Mouse (Mus musculus) adrenal gland, adult 10 weeks (tissue): ENCODE measurements around the gene Srcap. TPM values are rescaled to one million over a fixed set of nuclear protein-coding genes. Genes with fewer than 3 reads are reported as not detected.

Experiments
- polyA plus RNA-seq: library from polyadenylated mRNA; stranded (reverse); fragments of 350-450 nt; fragmentation: Illumina TruSeq; extraction: RNeasy Lipid Tissue Mini Kit (QIAGEN cat#74804); gene quantifications from one replicate; pipeline ENCODE4 v1.2.3, GENCODE M21; 2014; ENCODE audit warnings: low read depth, low replicate concordance

Srcap gene
- 10.6 TPM for polyA plus RNA-seq

DNA sequence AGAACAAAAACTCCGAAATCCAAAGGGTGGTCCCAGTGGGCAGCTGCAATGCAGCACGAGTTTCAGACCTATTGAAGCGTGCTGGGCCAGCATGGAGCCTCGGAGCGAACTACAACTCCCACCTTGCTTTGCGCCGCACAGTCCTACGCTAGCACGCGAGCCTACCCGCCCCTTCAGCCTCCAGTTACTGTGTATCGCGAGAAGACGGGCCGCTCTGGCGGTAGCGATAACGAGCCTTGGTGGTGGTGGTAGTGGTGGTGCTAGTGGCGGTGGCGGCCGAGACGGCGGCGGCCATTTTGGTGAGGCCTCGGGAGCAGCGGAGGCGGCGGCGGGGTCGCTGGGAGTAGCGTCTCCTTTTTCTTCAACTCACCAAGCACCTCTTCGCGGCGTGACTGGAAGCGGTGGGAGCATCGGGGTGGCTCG is at the start of gene Srcap:
Srcap (plus strand) TSS at position 176 of the 423 bp plus-strand sequence.

DNA sequence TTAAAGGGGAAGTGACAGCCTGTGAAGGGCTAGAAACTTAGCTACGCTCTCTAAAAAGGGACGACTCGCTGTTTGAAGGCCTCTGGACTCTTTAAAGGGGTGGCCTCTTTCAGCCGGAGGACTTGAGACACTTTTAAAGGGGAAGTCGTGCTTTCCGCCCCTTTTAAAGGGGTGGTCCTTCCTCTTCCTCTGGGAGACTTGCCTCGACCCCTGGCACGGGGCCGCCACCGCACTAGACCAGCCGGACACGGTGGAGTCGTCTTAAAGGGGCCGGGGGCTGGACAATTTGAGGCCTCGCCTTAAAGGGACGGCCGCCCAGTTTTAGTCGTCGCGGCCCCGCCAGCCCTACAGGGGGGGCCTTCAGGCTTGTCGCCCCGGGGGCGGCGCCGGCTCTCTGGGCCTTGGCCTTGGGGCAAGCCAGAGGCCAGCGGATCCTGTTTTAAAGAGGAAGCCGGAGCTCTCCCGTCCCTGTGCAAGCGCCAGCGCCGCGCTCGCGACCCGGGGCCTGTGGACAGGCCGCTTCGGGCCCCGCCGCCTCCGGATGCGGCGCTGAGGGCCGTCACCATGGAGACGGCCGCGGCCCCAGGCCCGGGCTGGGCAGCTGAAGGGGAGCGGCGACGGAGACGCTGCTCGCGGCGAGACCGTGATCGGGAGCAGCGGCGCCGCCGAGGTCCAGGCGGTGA is 33.0 kb upstream of the Srcap start, which contains the start of gene Fbrs:
Fbrs (plus strand) TSS at position 565 of the 683 bp plus-strand sequence.

DNA sequence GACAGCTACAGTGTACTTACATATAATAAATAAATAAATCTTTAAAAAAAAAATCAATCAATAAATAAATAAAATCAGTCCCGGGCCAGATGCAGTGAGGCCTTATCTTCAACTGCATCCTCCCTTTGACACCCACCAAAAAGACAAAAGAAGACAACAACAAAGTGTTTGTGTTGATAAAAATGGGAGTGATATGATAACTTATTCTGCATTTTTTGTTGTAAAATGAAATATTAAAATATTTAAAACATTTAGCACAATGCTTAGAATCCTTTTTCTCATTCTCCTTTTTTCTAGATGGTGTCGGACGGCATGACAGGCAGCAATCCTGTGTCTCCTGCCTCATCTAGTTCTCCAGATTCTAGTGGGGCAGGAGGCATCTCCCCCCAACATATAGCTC is 7.5 kb downstream of the Srcap start, which contains the start of gene Gm42715:
Gm42715 (plus strand) TSS at position 301 of the 400 bp plus-strand sequence.

DNA sequence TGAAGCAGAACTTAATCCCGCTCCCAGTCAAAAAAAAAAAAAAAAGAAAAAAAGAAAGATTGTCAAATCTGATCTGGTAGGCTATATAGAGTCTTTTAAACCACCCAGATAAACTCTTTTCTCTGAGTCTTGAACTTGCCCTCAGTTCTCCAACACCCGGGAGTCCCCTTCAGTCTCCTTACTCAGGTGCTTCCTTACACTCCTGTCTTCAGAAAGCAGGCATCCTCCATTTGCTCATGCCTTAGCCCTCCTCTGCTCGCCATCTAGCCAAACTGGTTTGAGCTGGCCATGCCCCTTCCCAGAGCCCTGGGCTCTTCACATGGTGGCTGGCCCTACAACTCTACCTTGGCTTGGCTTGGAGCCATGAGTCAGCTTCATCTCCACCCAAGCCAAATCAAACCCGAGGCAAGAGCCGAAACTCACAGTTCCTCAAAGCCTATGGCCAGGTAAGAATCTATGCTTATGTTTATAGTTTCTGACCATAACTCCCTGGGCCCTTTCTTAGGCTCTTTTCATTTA is 49.6 kb downstream of the Srcap start, which contains the start of gene Tmem265:
Tmem265 (plus strand) TSS at position 51 of the 519 bp plus-strand sequence.

DNA sequence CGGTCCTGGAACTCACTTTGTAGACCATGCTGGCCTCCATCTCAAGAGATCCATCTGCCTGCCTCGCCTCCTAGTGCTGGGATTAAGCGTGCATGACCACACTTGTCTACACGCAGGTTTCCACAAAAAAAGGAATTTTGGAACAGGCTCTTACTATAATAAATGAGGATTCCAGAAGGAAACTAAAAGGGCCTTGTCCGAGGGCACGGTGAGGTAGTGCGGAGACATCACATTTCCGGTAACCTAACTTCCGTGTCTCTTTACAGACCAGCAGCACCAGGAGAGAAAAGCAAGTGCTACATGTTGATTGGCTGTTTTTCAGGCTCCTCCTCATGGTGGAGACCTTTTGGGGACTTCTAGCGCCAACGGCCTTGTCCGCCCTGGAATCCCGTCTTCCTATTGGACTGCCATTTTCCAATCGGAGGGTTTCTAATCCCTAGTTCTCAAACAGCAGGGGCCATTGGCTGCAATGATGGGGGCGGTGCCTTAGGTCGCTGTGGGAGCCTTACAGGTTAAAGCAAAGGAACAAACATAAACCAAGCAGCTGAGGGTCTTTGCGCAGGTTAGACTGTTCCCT is 61.2 kb downstream of the Srcap start, which contains the start of gene Phkg2:
Phkg2 (plus strand) TSS at position 446 of the 577 bp plus-strand sequence.

DNA sequence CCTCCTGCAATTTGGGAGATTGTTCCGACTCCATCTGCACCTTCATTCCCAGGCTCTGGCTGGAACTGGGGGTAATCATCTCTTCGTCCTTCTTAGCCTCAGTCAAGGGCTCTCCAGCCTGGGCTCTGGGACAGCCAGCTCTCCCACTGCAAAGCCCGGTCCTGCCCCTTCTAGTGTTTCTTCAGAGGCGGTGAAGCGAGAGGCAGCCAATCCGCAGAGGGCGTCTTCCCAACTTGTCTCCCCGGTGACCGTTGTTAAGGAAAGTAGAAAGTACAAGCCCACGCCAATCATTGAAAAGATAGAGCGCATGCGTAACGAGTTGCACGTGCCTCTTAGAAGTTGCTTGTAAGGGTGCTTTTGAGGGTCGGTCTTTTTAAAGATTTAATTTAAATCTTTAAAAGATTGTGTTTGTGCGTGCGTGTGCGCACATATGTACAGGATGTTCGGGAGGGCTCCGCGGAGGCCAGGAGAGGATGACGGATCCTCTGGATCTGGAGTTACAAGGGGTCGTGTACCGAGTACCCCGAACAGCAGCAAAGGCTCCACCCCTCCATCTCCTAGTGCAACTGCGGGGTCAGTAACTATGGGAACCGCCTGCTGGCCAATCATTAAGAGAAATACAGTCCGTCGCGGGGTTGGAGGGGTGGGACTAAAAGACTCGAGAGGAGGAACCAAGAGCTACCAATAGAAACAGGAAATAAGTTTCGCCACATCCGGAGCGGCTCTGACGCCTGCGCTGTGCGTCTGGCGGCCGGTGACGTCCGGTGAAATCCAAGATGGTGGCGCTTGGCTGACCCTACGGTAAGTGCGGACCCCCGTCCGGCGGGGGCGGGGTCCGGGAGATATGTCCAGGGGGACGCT is 76.5 kb downstream of the Srcap start, which contains the start of the genes Ccdc189 and Rnf40:
Ccdc189 (minus strand) TSS at position 585 of the 861 bp plus-strand sequence.
Rnf40 (plus strand) TSS at position 757 of the 861 bp plus-strand sequence.

Other genes starting within 250 kb of the Srcap start
- 78.0 TPM for gene Sephs2, start 237.9 kb upstream of the Srcap start, polyA plus RNA-seq
- gene Itgal, start 215.7 kb upstream of the Srcap start, polyA plus RNA-seq: 0.82 TPM
- gene Zfp768, start 166.4 kb upstream of the Srcap start, polyA plus RNA-seq: 3.0 TPM
- gene Zfp747, start 135.9 kb upstream of the Srcap start, polyA plus RNA-seq: 2.9 TPM
- 1.7 TPM for gene 9130019O22Rik, start 124.8 kb upstream of the Srcap start, polyA plus RNA-seq
- gene E430018J23Rik, start 118.4 kb upstream of the Srcap start, polyA plus RNA-seq: 1.1 TPM
- 3.1 TPM for gene Zfp764, start 105.2 kb upstream of the Srcap start, polyA plus RNA-seq
- 2.0 TPM for gene Zfp688, start 89.9 kb upstream of the Srcap start, polyA plus RNA-seq
- gene Zfp689, start 62.8 kb upstream of the Srcap start, polyA plus RNA-seq: 1.9 TPM
- gene Prr14, start 52.4 kb upstream of the Srcap start, polyA plus RNA-seq: 25.5 TPM
- gene Fbrs, start 32.8 kb upstream of the Srcap start, polyA plus RNA-seq: 6.2 TPM
- 4.8 TPM for gene Gm42715, start 7.6 kb downstream of the Srcap start, polyA plus RNA-seq
- gene Tmem265, start 49.4 kb downstream of the Srcap start, polyA plus RNA-seq: not detected
- gene Phkg2, start 61.4 kb downstream of the Srcap start, polyA plus RNA-seq: 16.0 TPM
- gene Ccdc189, start 76.6 kb downstream of the Srcap start, polyA plus RNA-seq: 1.6 TPM
- gene Rnf40, start 76.8 kb downstream of the Srcap start, polyA plus RNA-seq: 1.5 TPM
- 7.7 TPM for gene Zfp629, start 103.8 kb downstream of the Srcap start, polyA plus RNA-seq
- 5.5 TPM for gene Bcl7c, start 196.9 kb downstream of the Srcap start, polyA plus RNA-seq
- 2.6 TPM for gene Ctf1, start 200.8 kb downstream of the Srcap start, polyA plus RNA-seq
- gene Ctf2, start 220.2 kb downstream of the Srcap start, polyA plus RNA-seq: not detected
- gene Fbxl19, start 232.6 kb downstream of the Srcap start, polyA plus RNA-seq: 0.29 TPM